24 mouse cellular contexts compared by ENCODE assay signal in genomic region chr13:83045516-83045915, GRCm38 (mm10).
"Had no signal": no experiment of that assay in that cellular context is flagged by ENCODE, and none has a peak within 500 bp of the region (broad histone marks: within the 10 kb centered on the region; RNA-seq: fewer than 3 reads in every experiment).

No protein-coding gene starts in this region.

- H3K4me1 ChIP-seq: heart, embryonic 15.5 days; hindbrain, embryonic 13.5 days; hindbrain, embryonic 15.5 days; kidney, embryonic 15.5 days had no signal

- H3K4me3 ChIP-seq: heart, adult 2 months; heart, embryonic 13.5 days; heart, embryonic 15.5 days; hindbrain, embryonic 13.5 days; hindbrain, embryonic 15.5 days; kidney, embryonic 15.5 days; limb, embryonic 10.5 days; limb, embryonic 12.5 days had no signal

- ATAC-seq: hindbrain, postnatal 0 days; intestine, embryonic 16.5 days had no signal

- DNase-seq: gastrocnemius, postnatal 14 days; gastrocnemius, postnatal 36 days; heart, adult 11 months; heart, adult 2 months; heart, postnatal 14 days; heart, postnatal 36 days; kidney, adult 11 months; kidney, adult 2 months; kidney, adult 9 months; kidney, postnatal 14 days; kidney, postnatal 36 days; layer of hippocampus, adult 9-11 months; layer of hippocampus, postnatal 36 days; liver had no signal

- H3K27me3 ChIP-seq: heart, embryonic 13.5 days; heart, embryonic 15.5 days; hindbrain, embryonic 13.5 days; hindbrain, embryonic 15.5 days; kidney, embryonic 15.5 days; limb, embryonic 12.5 days had no signal

- H3K36me3 ChIP-seq: heart, embryonic 13.5 days; heart, embryonic 15.5 days; hindbrain, embryonic 13.5 days; hindbrain, embryonic 15.5 days; kidney, embryonic 15.5 days; limb, embryonic 10.5 days; limb, embryonic 12.5 days had no signal

- H3K27ac ChIP-seq: heart, adult 2 months; heart, embryonic 13.5 days; heart, embryonic 15.5 days; hindbrain, embryonic 13.5 days; hindbrain, embryonic 15.5 days; hindbrain, postnatal 0 days; kidney, embryonic 15.5 days; kidney, postnatal 0 days; limb, embryonic 10.5 days; limb, embryonic 12.5 days had no signal
